Mouse (Mus musculus): ENCODE data around the gene Megf11. TPM values are rescaled to one million over a fixed set of nuclear protein-coding genes. Genes with fewer than 3 reads are reported as not detected.

The Megf11 gene
- polyA plus RNA-seq, 1 experiment: 0.06 TPM

GRCm38 (mm10) chr9:64507995-64508394 lies 122.6 kb downstream of the Megf11 start:
- TF ChIP-seq E2F4 (IDR thresholded peaks at IDR 0.05; ENCODE audit: insufficient read depth): no peak
- no peak for TF ChIP-seq MYOG (IDR thresholded peaks at IDR 0.05; ENCODE audit: control insufficient read depth in 1 of 3, insufficient read depth in 1 of 3, insufficient read length in 2 of 3, low read depth in 2 of 3)
- TF ChIP-seq SRF (IDR thresholded peaks at IDR 0.05; ENCODE audit: control insufficient read depth, insufficient read length, low read depth): no peak
- TF ChIP-seq MYOD1 (IDR thresholded peaks at IDR 0.05; ENCODE audit: control insufficient read depth in 1 of 3, insufficient read length in 2 of 3, low read depth in 2 of 3): no peak
- TF ChIP-seq CEBPB (IDR thresholded peaks at IDR 0.05; ENCODE audit: insufficient read depth, poor library complexity, severe bottlenecking): no peak
- no peak for TF ChIP-seq POLR2A (IDR thresholded peaks at IDR 0.05; ENCODE audit: insufficient read length, low read depth)
- no peak for TF ChIP-seq USF1 (IDR thresholded peaks at IDR 0.05; ENCODE audit: low read depth)
- no peak for TF ChIP-seq TCF3 (IDR thresholded peaks at IDR 0.05; ENCODE audit: insufficient read length, low read depth)
- no peak for TF ChIP-seq REST (IDR thresholded peaks at IDR 0.05; ENCODE audit: insufficient read depth, insufficient read length)
- TF ChIP-seq TCF12 (IDR thresholded peaks at IDR 0.05; ENCODE audit: insufficient read depth, poor library complexity, severe bottlenecking): no peak
- no peak for TF ChIP-seq POLR2AphosphoS2 (IDR thresholded peaks at IDR 0.05; ENCODE audit: insufficient read length, low read depth)
- TF ChIP-seq MAX (IDR thresholded peaks at IDR 0.05; ENCODE audit: low read depth): no peak
- Histone ChIP-seq H3K4me3 (no peak overlapping the region), H3K4me2 (ENCODE audit: low read depth) (no peak overlapping the region), H3K79me2 (ENCODE audit: control insufficient read depth, insufficient read depth) (no peaks in the 10 kb centered on the region), H3K27me3 (ENCODE audit: control insufficient read depth, insufficient read depth, insufficient read length) (peaks cover 83% of the 10 kb centered on the region), H3K36me3 (ENCODE audit: control insufficient read depth, insufficient read depth) (no peaks in the 10 kb centered on the region), H3ac (ENCODE audit: control insufficient read depth, insufficient read length) (no peak overlapping the region)

DNA sequence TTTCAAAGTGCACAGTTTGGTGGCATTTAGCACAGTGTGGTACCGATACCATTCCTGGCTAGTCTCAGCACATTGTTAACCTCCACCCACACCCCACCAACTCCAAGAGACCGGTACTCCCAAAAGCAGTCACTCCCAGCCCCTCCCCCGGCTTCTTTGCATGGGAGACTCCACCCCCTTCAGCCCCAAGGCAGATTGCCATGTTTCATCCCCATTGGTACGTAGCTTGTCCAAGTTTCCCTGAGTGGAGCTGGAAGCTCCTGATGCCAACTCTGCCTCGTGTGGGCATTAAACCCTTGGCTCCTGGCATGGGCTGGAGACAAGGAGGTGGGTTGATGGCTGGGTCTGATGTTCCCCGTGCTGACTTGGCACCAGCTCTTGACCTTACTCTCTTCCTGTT lies 129.4 kb downstream of the Megf11 start:
- Histone ChIP-seq H3K27me3 (ENCODE audit: control insufficient read depth, insufficient read depth, insufficient read length) (peaks cover 48% of the 10 kb centered on the region), H3K79me2 (ENCODE audit: control insufficient read depth, insufficient read depth) (no peaks in the 10 kb centered on the region), H3ac (ENCODE audit: control insufficient read depth, insufficient read length) (no peak overlapping the region), H3K36me3 (ENCODE audit: control insufficient read depth, insufficient read depth) (no peaks in the 10 kb centered on the region), H3K4me2 (ENCODE audit: low read depth) (no peak overlapping the region), H3K4me3 (no peak overlapping the region)
- TF ChIP-seq E2F4 (IDR thresholded peaks at IDR 0.05; ENCODE audit: insufficient read depth) (no peak), CEBPB (IDR thresholded peaks at IDR 0.05; ENCODE audit: insufficient read depth, poor library complexity, severe bottlenecking) (no peak), TCF12 (IDR thresholded peaks at IDR 0.05; ENCODE audit: insufficient read depth, poor library complexity, severe bottlenecking) (no peak), TCF3 (IDR thresholded peaks at IDR 0.05; ENCODE audit: insufficient read length, low read depth) (no peak), MYOD1 (IDR thresholded peaks at IDR 0.05; ENCODE audit: control insufficient read depth in 1 of 3, insufficient read length in 2 of 3, low read depth in 2 of 3) (no peak)

DNA sequence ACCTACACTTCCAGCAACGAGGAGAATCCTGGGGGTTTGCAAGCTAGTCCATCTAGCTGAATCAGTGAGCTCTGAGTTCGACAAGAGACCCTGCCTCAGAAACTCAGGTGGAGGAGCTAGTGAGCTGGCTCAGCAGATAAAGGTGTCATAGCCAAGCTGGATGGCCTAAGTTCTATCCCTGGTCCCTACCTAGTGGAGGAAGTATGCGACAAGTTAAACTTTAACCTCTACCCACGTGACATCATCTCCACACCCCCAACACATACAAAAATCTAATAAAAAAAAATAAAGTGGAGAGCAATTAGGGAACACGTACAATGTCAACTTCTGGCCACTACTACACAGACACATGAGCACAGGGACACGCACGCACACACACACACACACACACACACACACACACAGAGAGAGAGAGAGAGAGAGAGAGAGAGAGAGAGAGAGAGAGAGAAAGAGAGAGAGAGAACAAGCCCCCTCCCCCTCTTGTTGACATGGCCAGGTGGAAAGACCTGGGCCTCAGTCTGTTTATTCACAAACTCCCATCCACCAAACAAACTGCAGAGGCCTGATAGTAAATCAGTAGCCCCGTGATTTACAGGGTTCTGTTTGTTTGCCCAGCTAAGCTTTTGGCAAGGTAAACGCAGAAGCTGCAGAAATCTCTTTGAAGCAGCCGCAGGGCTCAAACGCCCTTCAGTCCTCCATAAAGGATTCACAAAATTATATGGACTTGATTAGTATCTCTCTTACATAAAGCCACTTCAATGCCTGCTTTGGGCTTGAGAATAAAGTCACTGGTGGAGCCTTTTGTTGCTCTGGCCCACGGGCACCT lies 134.7 kb downstream of the Megf11 start:
- Histone ChIP-seq H3K4me2 (ENCODE audit: low read depth) (no peak overlapping the region), H3ac (ENCODE audit: control insufficient read depth, insufficient read length) (no peak overlapping the region), H3K79me2 (ENCODE audit: control insufficient read depth, insufficient read depth) (no peaks in the 10 kb centered on the region), H3K4me3 (no peak overlapping the region), H3K36me3 (ENCODE audit: control insufficient read depth, insufficient read depth) (no peaks in the 10 kb centered on the region), H3K27me3 (ENCODE audit: control insufficient read depth, insufficient read depth, insufficient read length) (peaks cover 60% of the 10 kb centered on the region)
- no peak for TF ChIP-seq REST (IDR thresholded peaks at IDR 0.05; ENCODE audit: insufficient read depth, insufficient read length)
- no peak for TF ChIP-seq MYOG (IDR thresholded peaks at IDR 0.05; ENCODE audit: control insufficient read depth in 1 of 3, insufficient read depth in 1 of 3, insufficient read length in 2 of 3, low read depth in 2 of 3)

DNA sequence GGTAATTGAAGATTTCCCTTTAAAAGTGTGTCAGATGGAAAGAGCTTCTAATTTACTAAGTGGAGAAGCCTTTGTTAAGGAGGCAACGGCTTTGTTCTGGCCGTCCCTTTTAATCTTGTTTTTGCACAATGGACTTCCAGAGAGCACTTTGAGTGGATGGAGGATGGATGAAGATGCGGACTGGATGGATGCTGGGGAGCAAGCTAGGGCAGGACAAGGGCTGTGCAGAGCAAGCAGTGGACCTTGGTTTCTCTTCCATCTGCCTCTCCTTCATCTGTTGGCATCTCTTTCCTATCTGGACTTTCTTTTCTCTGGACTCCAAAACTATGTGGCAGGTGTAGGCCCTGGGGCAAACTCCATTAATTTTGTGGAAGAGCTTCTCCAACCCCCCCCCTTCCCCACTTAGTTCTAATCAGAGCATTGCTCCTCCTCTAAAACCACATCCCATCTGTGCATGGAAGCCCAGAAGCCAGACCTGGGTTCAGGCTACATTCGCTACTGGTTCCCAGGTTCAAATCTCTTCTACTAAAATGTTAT lies 135.4 kb downstream of the Megf11 start:
- Histone ChIP-seq H3K27me3 (ENCODE audit: control insufficient read depth, insufficient read depth, insufficient read length) (peaks cover 65% of the 10 kb centered on the region), H3ac (ENCODE audit: control insufficient read depth, insufficient read length) (no peak overlapping the region), H3K4me2 (ENCODE audit: low read depth) (no peak overlapping the region), H3K4me3 (no peak overlapping the region), H3K79me2 (ENCODE audit: control insufficient read depth, insufficient read depth) (no peaks in the 10 kb centered on the region), H3K36me3 (ENCODE audit: control insufficient read depth, insufficient read depth) (no peaks in the 10 kb centered on the region)
- TF ChIP-seq CEBPB (IDR thresholded peaks at IDR 0.05; ENCODE audit: insufficient read depth, poor library complexity, severe bottlenecking): no peak
- TF ChIP-seq REST (IDR thresholded peaks at IDR 0.05; ENCODE audit: insufficient read depth, insufficient read length): no peak
- no peak for TF ChIP-seq POLR2A (IDR thresholded peaks at IDR 0.05; ENCODE audit: insufficient read length, low read depth)
- TF ChIP-seq TCF12 (IDR thresholded peaks at IDR 0.05; ENCODE audit: insufficient read depth, poor library complexity, severe bottlenecking): no peak
- no peak for TF ChIP-seq USF1 (IDR thresholded peaks at IDR 0.05; ENCODE audit: low read depth)
- no peak for TF ChIP-seq POLR2AphosphoS2 (IDR thresholded peaks at IDR 0.05; ENCODE audit: insufficient read length, low read depth)
- no peak for TF ChIP-seq MYOG (IDR thresholded peaks at IDR 0.05; ENCODE audit: control insufficient read depth in 1 of 3, insufficient read depth in 1 of 3, insufficient read length in 2 of 3, low read depth in 2 of 3)
- no peak for TF ChIP-seq TCF3 (IDR thresholded peaks at IDR 0.05; ENCODE audit: insufficient read length, low read depth)
- TF ChIP-seq SRF (IDR thresholded peaks at IDR 0.05; ENCODE audit: control insufficient read depth, insufficient read length, low read depth): no peak
- TF ChIP-seq MAX (IDR thresholded peaks at IDR 0.05; ENCODE audit: low read depth): no peak
- no peak for TF ChIP-seq E2F4 (IDR thresholded peaks at IDR 0.05; ENCODE audit: insufficient read depth)
- no peak for TF ChIP-seq MYOD1 (IDR thresholded peaks at IDR 0.05; ENCODE audit: control insufficient read depth in 1 of 3, insufficient read length in 2 of 3, low read depth in 2 of 3)

All from myocyte (in vitro differentiated cells).